Mouse (Mus musculus) left cerebral cortex, postnatal 25 days (tissue): ENCODE results near the gene Adarb2. TPM values are rescaled to one million over a fixed set of nuclear protein-coding genes. Genes with fewer than 3 reads are reported as not detected.

Experiments used
- DNase-seq, 2 experiments: peaks; one replicate each; pipeline ENCODE4 v3.0.0; 2022; ENCODE audit warnings: low spot score in 2 of 2, mixed read lengths in 1 of 2
- intact Hi-C: fragments of 180-260 bp; cut with DNase I; formaldehyde crosslinking; loops from one replicate; pipeline ENCODE4 v1.15.1; 2025
- total RNA-seq, 2 experiments: library from RNA; stranded (reverse); gene quantifications; 2 replicates each; pipeline ENCODE4 v1.2.3; 2021

Gene Adarb2
- total RNA-seq, 2 experiments from 2014 or later = 25.5 to 29.1 TPM

DNA sequence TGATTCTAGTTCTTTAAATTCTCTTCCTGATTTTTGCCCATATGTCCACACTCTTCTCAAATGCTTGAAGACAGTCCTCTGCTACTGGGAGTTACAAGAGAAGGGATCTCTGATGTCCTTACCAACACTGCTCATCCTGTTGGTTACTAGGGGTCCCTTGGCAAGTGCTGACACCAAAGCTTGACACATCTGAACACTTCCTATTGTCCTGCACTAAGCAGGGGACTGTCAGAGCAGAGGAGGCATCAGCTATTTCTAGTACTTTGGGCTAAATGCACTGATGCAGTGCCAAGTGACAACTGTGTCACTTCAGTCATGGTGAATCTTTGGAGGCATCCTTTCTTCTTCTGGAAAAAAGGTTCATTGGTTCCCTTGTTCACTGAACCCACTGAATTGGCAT is 150.3 kb downstream of the Adarb2 start:
- DNase-seq = no peak

GRCm38 (mm10) chr13:8365523-8365922 is 162.9 kb downstream of the Adarb2 start:
- intact Hi-C loops = no loop called here
- no peak for DNase-seq

More for the DNA sequence above, 150.3 kb downstream of the Adarb2 start:
- intact Hi-C loops = no loop called here

- intact Hi-C loops = no loop called here
- no peak for DNase-seq
Measured at GRCm38 (mm10) chr13:8366087-8366486, 163.4 kb downstream of the Adarb2 start.

- no peak for DNase-seq
- intact Hi-C loops = no loop called here
Measured at GRCm38 (mm10) chr13:8369868-8370387, 167.3 kb downstream of the Adarb2 start.

DNA sequence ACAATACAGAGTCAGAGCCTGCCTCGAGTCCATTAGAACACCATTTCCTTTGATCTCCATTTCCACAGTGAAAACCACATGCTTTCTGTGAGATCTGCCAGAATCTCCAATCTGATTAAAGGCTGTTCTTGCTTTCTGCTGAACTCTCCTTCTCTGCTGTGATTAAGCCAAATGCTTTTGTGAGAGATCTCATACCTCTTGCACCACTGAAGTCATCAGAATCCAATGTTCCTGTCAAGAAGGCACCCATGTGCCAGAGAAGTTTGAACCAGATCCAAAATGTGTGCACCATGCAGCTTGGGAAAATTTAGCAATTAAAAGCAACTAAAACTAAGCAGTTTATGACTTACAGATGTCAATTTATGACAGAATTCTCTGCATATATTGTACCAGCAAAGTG is 185.9 kb downstream of the Adarb2 start:
- intact Hi-C loops = no loop called here
- no peak for DNase-seq

- intact Hi-C loops = no loop called here
- no peak for DNase-seq
Measured at GRCm38 (mm10) chr13:8400265-8401041, 197.8 kb downstream of the Adarb2 start.

DNA sequence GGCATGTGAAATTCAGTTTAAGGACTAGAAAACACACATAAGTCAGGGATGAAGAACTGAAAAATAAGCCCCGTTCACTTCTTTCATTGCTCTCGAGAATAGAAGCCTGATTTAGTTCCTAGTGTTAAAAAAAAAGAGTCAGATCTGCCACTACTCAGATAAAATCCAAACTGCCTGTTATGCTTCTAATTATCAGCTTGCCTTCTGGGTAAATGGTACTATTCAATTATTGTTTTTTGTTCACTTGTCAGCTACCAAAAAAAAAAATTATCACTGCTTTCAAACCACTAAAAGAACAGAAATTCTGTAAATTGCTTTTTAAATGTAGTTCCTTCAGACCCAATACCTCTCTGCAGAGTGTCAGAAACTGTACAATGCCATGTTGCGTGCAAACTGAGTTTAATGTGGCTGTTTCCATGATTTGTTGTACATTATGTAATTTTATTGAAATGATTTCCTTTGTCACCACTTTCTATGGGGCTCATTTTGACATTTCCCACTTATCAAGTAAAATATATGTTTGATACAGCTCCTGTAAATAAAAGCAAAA is 199.7 kb downstream of the Adarb2 start:
- DNase-seq = no peak
- intact Hi-C loops = no loop called here

GRCm38 (mm10) chr13:8406020-8406419 is 203.4 kb downstream of the Adarb2 start:
- DNase-seq = peak; percentile 20 to 50
- intact Hi-C loops = no loop called here

- no peak for DNase-seq
- intact Hi-C loops = no loop called here
Measured at GRCm38 (mm10) chr13:8410353-8411318, 208.0 kb downstream of the Adarb2 start.

- intact Hi-C loops = no loop called here
- no peak for DNase-seq
Measured at GRCm38 (mm10) chr13:8424019-8424719, 221.5 kb downstream of the Adarb2 start.

DNA sequence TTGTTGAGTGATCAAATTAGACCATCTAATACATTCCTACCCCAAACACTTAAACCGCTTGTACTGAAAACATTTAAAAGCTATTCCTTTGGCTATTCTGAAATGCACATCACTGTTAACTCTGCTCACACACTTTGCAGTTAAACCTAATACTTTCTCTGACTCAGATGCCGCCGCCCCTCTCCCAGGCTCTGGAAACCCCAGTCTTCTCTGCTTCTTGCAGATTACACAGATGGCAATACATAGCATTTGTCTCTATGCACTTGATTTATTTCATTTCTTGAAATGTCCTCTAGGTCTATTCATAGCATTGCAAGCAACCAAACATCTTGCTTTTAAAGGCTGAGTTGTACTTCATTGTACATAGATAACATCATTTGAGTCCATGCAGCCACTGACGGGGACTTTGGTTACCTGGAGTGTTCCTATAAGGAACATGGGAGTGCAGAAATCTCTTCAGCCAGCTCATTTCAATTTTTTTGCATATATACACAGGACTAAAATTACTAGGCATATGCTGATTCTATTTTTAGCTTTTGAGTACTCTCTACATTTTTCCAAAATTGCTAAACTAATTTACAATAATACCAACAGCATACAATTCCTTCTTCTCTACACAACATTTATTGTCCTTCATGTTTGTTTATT is 236.6 kb downstream of the Adarb2 start:
- peak; percentile 11 to 43 for DNase-seq
- intact Hi-C loops = no loop called here

GRCm38 (mm10) chr13:8445415-8445814 is 242.7 kb downstream of the Adarb2 start:
- DNase-seq = no peak
- intact Hi-C loops = no loop called here

DNA sequence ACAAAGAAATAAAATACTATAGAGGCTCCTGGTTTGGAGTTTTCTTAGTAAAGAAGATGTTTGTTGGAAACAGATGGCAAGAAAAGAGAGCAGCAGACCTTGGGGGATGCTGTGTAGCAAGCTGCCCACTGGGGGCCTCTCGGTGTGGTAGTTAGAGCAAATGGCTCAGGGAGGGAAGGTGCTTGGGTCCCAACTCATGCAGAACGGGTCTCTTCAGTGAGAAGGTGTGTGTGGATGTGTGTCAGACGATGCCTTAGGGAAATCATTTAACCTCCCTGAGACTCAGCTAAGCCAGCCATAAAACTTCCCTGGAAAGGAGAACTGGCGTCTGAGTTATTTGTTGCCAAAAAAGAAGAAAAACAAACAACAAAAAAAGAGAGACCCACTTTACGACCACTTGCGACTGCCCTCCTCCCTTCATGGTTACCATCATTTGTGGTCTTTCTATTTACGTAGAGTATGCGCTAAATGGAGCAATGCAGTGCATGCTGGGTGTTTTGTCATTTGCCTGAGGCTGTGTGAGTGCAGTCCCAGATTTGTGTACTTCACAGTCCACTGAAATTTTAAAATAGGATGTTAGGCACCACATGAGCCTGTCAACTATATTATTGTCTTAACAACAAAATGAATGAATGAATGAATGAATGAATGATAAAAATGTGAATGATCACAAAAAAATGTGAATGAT is 245.7 kb downstream of the Adarb2 start:
- DNase-seq = no peak
- intact Hi-C loops = no loop called here

DNA sequence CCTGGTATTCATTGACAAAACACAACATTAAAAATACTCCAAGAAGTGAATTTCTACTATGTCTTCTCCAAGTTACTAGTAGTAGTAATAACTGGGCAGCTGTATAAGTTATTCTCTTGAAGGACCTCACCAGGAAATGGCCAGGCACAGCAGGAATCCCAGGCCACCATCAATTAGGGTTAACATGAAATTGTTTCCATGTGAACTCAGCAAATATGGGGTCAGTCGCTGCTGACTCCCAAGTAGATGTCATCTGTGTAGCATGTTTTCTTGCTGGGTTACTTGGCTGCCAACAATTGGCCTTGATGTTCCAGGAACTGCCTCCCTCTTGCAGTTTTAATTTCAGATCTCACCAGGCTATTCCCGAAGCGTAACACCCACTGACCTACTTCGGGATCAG is 248.9 kb downstream of the Adarb2 start:
- intact Hi-C loops = no loop called here
- no peak for DNase-seq

DNA sequence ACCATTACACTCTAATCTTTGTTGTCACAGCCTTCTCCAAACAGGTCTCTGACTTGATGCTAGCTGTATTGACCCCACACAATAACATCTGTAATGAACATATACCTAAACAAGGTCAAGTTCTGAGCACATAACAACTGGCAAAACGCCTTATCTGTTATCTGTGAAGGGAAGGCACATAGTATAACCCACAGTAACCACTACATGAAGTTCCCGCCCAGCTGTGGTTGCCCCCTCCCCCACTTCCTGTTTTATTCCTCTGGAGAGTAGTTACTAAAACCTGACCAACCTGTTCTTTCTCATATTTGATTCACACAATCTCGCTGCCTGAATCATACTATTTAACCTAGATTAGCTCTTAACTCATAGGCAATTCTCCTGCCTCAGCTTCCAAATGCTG is 254.2 kb downstream of the Adarb2 start:
- intact Hi-C loops = no loop called here
- DNase-seq = no peak

GRCm38 (mm10) chr13:8457831-8458230 is 255.2 kb downstream of the Adarb2 start:
- no peak for DNase-seq
- intact Hi-C loops = no loop called here

DNA sequence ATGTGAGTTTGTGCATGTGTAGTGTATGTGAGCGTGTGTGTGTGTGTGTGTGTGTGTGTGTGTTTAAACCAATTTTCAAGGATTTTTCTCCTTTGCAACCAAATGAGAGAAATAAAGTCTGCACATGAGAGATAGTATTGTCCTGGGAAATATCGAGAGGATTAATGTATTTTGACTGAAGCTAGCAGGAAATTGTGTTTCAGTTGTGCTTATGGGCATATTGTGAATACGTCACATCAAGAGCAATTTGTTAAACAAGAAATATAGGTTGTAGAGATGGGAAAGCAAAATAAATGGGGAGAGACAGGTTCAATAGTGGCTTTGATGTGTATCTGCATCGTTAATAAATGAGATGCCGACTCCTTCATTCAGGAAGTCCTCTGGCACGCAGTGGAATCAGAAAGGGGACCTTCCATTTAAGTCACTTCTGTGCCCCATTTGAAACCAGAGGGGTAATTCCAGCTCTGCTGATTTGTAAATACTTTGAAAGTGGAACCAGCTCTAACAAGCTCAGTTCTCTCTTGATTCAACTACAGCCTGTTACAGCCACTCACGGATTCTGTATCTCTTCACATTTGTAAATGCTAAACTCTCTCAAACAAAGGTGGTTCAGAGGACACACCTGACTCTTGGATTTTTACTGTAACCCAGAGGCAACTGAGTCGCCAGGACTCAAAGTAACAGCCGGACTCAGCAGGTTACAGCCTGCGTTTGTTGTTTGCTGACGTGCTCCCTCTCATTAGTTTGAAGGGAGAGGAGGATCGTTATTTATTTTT is 265.1 kb downstream of the Adarb2 start:
- intact Hi-C loops = no loop called here
- no peak for DNase-seq

GRCm38 (mm10) chr13:8476237-8476636 is 273.6 kb downstream of the Adarb2 start:
- intact Hi-C loops = no loop called here
- peak; percentile 13 to 25 for DNase-seq
